In the genomic region with DNA sequence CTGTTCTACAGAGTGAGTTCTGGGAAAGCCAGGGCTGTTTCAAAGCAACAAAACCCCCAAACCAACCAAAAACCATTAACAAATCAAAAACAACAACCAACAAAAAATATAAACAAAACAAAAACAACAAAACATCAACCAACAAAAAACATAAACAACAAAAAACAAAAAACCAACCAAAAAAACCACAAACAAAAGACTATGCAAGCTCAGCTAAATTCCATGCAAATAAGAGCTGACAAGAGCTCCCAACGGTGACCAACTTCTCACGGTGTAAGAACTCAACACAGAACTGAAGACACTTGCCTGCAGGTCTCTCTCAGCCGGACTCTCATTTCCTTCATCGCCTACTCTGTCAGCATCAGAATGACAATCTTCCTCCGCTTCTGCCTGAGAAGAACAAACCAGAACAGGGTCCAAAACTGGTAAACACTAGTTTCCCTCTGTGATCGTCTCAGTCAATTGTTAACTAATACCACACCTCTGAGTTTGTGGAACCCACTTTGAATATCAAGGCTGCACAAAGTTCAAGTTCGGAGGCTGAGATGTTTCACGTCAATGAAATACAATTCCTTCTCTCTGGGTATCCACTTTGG, we compare ENCODE assay signal across 24 mouse cellular contexts. TPM values are rescaled to one million over a fixed set of nuclear protein-coding genes. Genes with fewer than 3 reads are reported as not detected.
DNase-seq lines count a peak whose midpoint lies in the region; ATAC-seq lines count a peak whose summit lies in the region.
"Had no signal": no experiment of that assay in that cellular context is flagged by ENCODE, and none has a peak within 500 bp of the region (broad histone marks: within the 10 kb centered on the region; RNA-seq: fewer than 3 reads in every experiment).

No protein-coding gene starts in this region.

- peak overlapping the region; percentile 96 for H3K4me2 ChIP-seq in liver, embryonic 13.5 days
- H3K4me2 ChIP-seq: embryonic facial prominence, embryonic 15.5 days; midbrain, embryonic 13.5 days had no signal

- H3K9me3 ChIP-seq in liver, embryonic 13.5 days (replicated peaks) = no peaks in the 10 kb centered on the region
- H3K9me3 ChIP-seq: embryonic facial prominence, embryonic 15.5 days; limb, embryonic 10.5 days; midbrain, embryonic 13.5 days had no signal

- 75% methylated on average over 8 of the region's 8 CpGs for WGBS in liver, embryonic 13.5 days (ENCODE audit: insufficient replicate concordance)

- H3K27me3 ChIP-seq in liver, embryonic 13.5 days = no peaks in the 10 kb centered on the region
- H3K27me3 ChIP-seq: embryonic facial prominence, embryonic 15.5 days; midbrain, embryonic 13.5 days had no signal

- H3K4me1 ChIP-seq in liver, embryonic 13.5 days (replicated peaks) = peaks cover 57% of the 10 kb centered on the region

- peak overlapping the region; percentile 99 for H3K27ac ChIP-seq in liver, embryonic 13.5 days
- H3K27ac ChIP-seq: embryonic facial prominence, embryonic 15.5 days; limb, embryonic 10.5 days; macrophage; midbrain, embryonic 13.5 days had no signal

- peak overlapping the region; percentile 100 for H3K9ac ChIP-seq in liver, embryonic 13.5 days
- H3K9ac ChIP-seq: embryonic facial prominence, embryonic 15.5 days; lung, embryonic 14.5 days; midbrain, embryonic 13.5 days had no signal

- DNase-seq in kidney, adult 9 months = peak; percentile 64
- DNase-seq in kidney, postnatal 4 days = no peak
- peak; percentile 11 for DNase-seq in WW6 (ENCODE audit: low read depth, low spot score)
- no peak for DNase-seq in liver, embryonic 13.5 days
- no peak for DNase-seq in frontal cortex, postnatal 10 days (ENCODE audit: low spot score in 2 of 2)
- no peak for DNase-seq in retina, embryonic 14.5 days (ENCODE audit: low spot score)
- DNase-seq in layer of hippocampus, adult 18-20 months (ENCODE audit: low spot score in 2 of 2) = no peak
- DNase-seq: B cell, adult 2 months; cerebellum, postnatal 10 days; heart, postnatal 4 days; layer of hippocampus, postnatal 36 days; lung, embryonic 14.5 days; thymus, postnatal 36 days had no signal

- no peak for ATAC-seq in liver, embryonic 13.5 days (ENCODE audit: low read depth)
- ATAC-seq: forebrain, embryonic 14.5 days; hindbrain, embryonic 16.5 days; midbrain, embryonic 13.5 days had no signal

- H3K36me3 ChIP-seq in liver, embryonic 13.5 days = peaks cover 56% of the 10 kb centered on the region

- peak overlapping the region; percentile 99 for H3K4me3 ChIP-seq in liver, embryonic 13.5 days (replicated peaks)
- H3K4me3 ChIP-seq: embryonic facial prominence, embryonic 15.5 days; limb, embryonic 10.5 days; midbrain, embryonic 13.5 days had no signal

RNA-seq across cellular contexts. Expression of a gene that starts 4.8 kb away (rescaled TPM):
- polyA plus RNA-seq in liver, embryonic 13.5 days (2015; fragmentation: Nextera tagmentation; extraction: Ambion mirVana) = 68.7 and 72.5 TPM in 2 replicates
- 10 to 100 TPM; 90.3 to 92.2 TPM for total RNA-seq in layer of hippocampus, adult 18-20 months (2021)

RNA-seq across cellular contexts. Expression of a gene that starts 4.9 kb away (rescaled TPM):
- 4.7 and 6.7 TPM in 2 replicates for polyA plus RNA-seq in liver, embryonic 13.5 days (2015; fragmentation: Nextera tagmentation; extraction: Ambion mirVana)
- 10 to 100 TPM; 18.0 to 18.3 TPM for total RNA-seq in layer of hippocampus, adult 18-20 months (2021)

RNA-seq across cellular contexts. Expression of a gene that starts 52.3 kb away (rescaled TPM):
- polyA plus RNA-seq in liver, embryonic 13.5 days (2015; fragmentation: Nextera tagmentation; extraction: Ambion mirVana) = not detected in 2 replicates
- total RNA-seq in layer of hippocampus, adult 18-20 months (2021) = not detected
- total RNA-seq: adrenal gland, postnatal 4 days; heart, postnatal 4 days; layer of hippocampus, postnatal 36 days had no signal
- polyA plus RNA-seq: embryonic facial prominence, embryonic 15.5 days; forebrain, embryonic 14.5 days; gonadal fat pad, adult 2 months; heart, embryonic 14.5 days; hindbrain, embryonic 16.5 days; large intestine, adult 2 months; limb, embryonic 10.5 days; macrophage; neural tube, embryonic 14.5 days had no signal

Comparison
In these comparisons a context has a peak if more than half of its experiments do, and no peak if none do; other contexts are left out.
1. DNase-seq: peak in kidney, adult 9 months (single experiment) and WW6 (single experiment); none in kidney, postnatal 4 days (0 of 2), liver, embryonic 13.5 days (single experiment), frontal cortex, postnatal 10 days (0 of 2), retina, embryonic 14.5 days (single experiment) and layer of hippocampus, adult 18-20 months (0 of 2).